Mouse (Mus musculus): Measurements from ENCODE around the gene Nt5c3. TPM values are rescaled to one million over a fixed set of nuclear protein-coding genes. Genes with fewer than 3 reads are reported as not detected.
A peak's percentile ranks its signal among the peaks of the same experiment; 100 is the strongest.

The Nt5c3 gene
- 40.3 and 42.9 TPM in 2 replicates for total RNA-seq (2014; rRNA removed)
- polyA plus RNA-seq (2012; rRNA removed), result 6.2 and 12.6 TPM in 2 replicates

- Histone ChIP-seq H3K79me2 (ENCODE audit: control insufficient read depth, insufficient read depth, low read length) (peaks cover 4% of the 10 kb centered on the region; the same call in 1 of the 2 replicates), H3K4me1 (ENCODE audit: control insufficient read depth, insufficient read depth, low read length) (peaks cover 19% of the 10 kb centered on the region), H3K9ac (ENCODE audit: low read depth, low read length) (peak within 1 kb of the TSS; percentile 90), H3K36me3 (ENCODE audit: control insufficient read depth, insufficient read depth, low read length) (no peaks in the 10 kb centered on the region), H3K27ac (replicated peaks; ENCODE audit: insufficient read depth, low read depth, low read length) (peak within 1 kb of the TSS; percentile 74), H3K27me3 (ENCODE audit: control insufficient read depth, insufficient read depth, low read length) (no peaks in the 10 kb centered on the region), H3K4me3 (ENCODE audit: insufficient read depth, low read depth, low read length) (peak within 1 kb of the TSS; percentile 95)
- WGBS, result 4% methylated on average over 64 of the region's 64 CpGs
- TF ChIP-seq CTCF (IDR thresholded peaks at IDR 0.05; ENCODE audit: low read depth, low read length) (no peak), POLR2A (IDR thresholded peaks at IDR 0.05; ENCODE audit: extremely low read depth, insufficient read depth, low read length) (peak; percentile 78)
- DNase-seq (ENCODE audit: extremely low read depth, low read depth, low spot score), result peak; percentile 89
Observed at GRCm38 (mm10) chr6:56923726-56924707, at the start of gene Nt5c3, which contains the start of gene Vmn1r4. Gene Nt5c3, minus strand, starts transcription at chr6:56923932. Gene Vmn1r4, plus strand, starts transcription at chr6:56924015.

GRCm38 (mm10) chr6:56969973-56970372 lies 46.2 kb upstream of the Nt5c3 start, which contains the start of gene Vmn1r5:
Gene Vmn1r5, plus strand, starts transcription at chr6:56970273.
- Histone ChIP-seq H3K4me3 (ENCODE audit: insufficient read depth, low read depth, low read length) (no peak within 1 kb of the TSS), H3K27ac (replicated peaks; ENCODE audit: insufficient read depth, low read depth, low read length) (no peak within 1 kb of the TSS), H3K36me3 (ENCODE audit: control insufficient read depth, insufficient read depth, low read length) (no peaks in the 10 kb centered on the region), H3K4me1 (ENCODE audit: control insufficient read depth, insufficient read depth, low read length) (no peaks in the 10 kb centered on the region), H3K79me2 (ENCODE audit: control insufficient read depth, insufficient read depth, low read length) (no peaks in the 10 kb centered on the region), H3K9ac (ENCODE audit: low read depth, low read length) (no peak within 1 kb of the TSS), H3K27me3 (ENCODE audit: control insufficient read depth, insufficient read depth, low read length) (no peaks in the 10 kb centered on the region)
- DNase-seq (ENCODE audit: extremely low read depth, low read depth, low spot score), result no peak
- TF ChIP-seq CTCF (IDR thresholded peaks at IDR 0.05; ENCODE audit: low read depth, low read length) (no peak), POLR2A (IDR thresholded peaks at IDR 0.05; ENCODE audit: extremely low read depth, insufficient read depth, low read length) (no peak)

- Histone ChIP-seq H3K4me3 (ENCODE audit: insufficient read depth, low read depth, low read length) (no peak overlapping the region), H3K36me3 (ENCODE audit: control insufficient read depth, insufficient read depth, low read length) (no peaks in the 10 kb centered on the region), H3K79me2 (ENCODE audit: control insufficient read depth, insufficient read depth, low read length) (no peaks in the 10 kb centered on the region), H3K4me1 (ENCODE audit: control insufficient read depth, insufficient read depth, low read length) (no peaks in the 10 kb centered on the region), H3K27me3 (ENCODE audit: control insufficient read depth, insufficient read depth, low read length) (no peaks in the 10 kb centered on the region), H3K9ac (ENCODE audit: low read depth, low read length) (no peak overlapping the region), H3K27ac (replicated peaks; ENCODE audit: insufficient read depth, low read depth, low read length) (no peak overlapping the region)
- TF ChIP-seq CTCF (IDR thresholded peaks at IDR 0.05; ENCODE audit: low read depth, low read length) (no peak), POLR2A (IDR thresholded peaks at IDR 0.05; ENCODE audit: extremely low read depth, insufficient read depth, low read length) (no peak)
- peak; percentile 5 for DNase-seq (ENCODE audit: extremely low read depth, low read depth, low spot score)
- WGBS, result 39% methylated on average over 5 of the region's 5 CpGs
Observed at GRCm38 (mm10) chr6:56956436-56956835, 32.7 kb upstream of the Nt5c3 start.

- no peak overlapping the region for H3K27ac ChIP-seq (replicated peaks; ENCODE audit: insufficient read depth, low read depth, low read length)
- no peaks in the 10 kb centered on the region for H3K36me3 ChIP-seq (ENCODE audit: control insufficient read depth, insufficient read depth, low read length)
- H3K4me3 ChIP-seq (ENCODE audit: insufficient read depth, low read depth, low read length), result no peak overlapping the region
- DNase-seq (ENCODE audit: extremely low read depth, low read depth, low spot score), result no peak
- TF ChIP-seq CTCF (IDR thresholded peaks at IDR 0.05; ENCODE audit: low read depth, low read length) (no peak), POLR2A (IDR thresholded peaks at IDR 0.05; ENCODE audit: extremely low read depth, insufficient read depth, low read length) (no peak)
- 80% methylated on average over 4 of the region's 4 CpGs for WGBS
- H3K9ac ChIP-seq (ENCODE audit: low read depth, low read length), result no peak overlapping the region
- no peaks in the 10 kb centered on the region for H3K4me1 ChIP-seq (ENCODE audit: control insufficient read depth, insufficient read depth, low read length)
- H3K27me3 ChIP-seq (ENCODE audit: control insufficient read depth, insufficient read depth, low read length), result no peaks in the 10 kb centered on the region
- no peaks in the 10 kb centered on the region for H3K79me2 ChIP-seq (ENCODE audit: control insufficient read depth, insufficient read depth, low read length)
Observed at GRCm38 (mm10) chr6:56934366-56934765, 10.6 kb upstream of the Nt5c3 start.

- Histone ChIP-seq H3K4me3 (ENCODE audit: insufficient read depth, low read depth, low read length) (no peak overlapping the region), H3K79me2 (ENCODE audit: control insufficient read depth, insufficient read depth, low read length) (no peaks in the 10 kb centered on the region), H3K36me3 (ENCODE audit: control insufficient read depth, insufficient read depth, low read length) (no peaks in the 10 kb centered on the region), H3K9ac (ENCODE audit: low read depth, low read length) (no peak overlapping the region), H3K4me1 (ENCODE audit: control insufficient read depth, insufficient read depth, low read length) (no peaks in the 10 kb centered on the region), H3K27ac (replicated peaks; ENCODE audit: insufficient read depth, low read depth, low read length) (no peak overlapping the region), H3K27me3 (ENCODE audit: control insufficient read depth, insufficient read depth, low read length) (no peaks in the 10 kb centered on the region)
- no peak for TF ChIP-seq POLR2A (IDR thresholded peaks at IDR 0.05; ENCODE audit: extremely low read depth, insufficient read depth, low read length)
- TF ChIP-seq CTCF (IDR thresholded peaks at IDR 0.05; ENCODE audit: low read depth, low read length), result no peak
- 66% methylated on average over 2 of the region's 2 CpGs for WGBS
- no peak for DNase-seq (ENCODE audit: extremely low read depth, low read depth, low spot score)
Observed at GRCm38 (mm10) chr6:56932464-56932863, 8.7 kb upstream of the Nt5c3 start.

Data from liver, adult 2 months (tissue).